Mouse (Mus musculus) midbrain, embryonic 15.5 days (tissue): Measurements from ENCODE around the gene Gtf3c2. TPM values are rescaled to one million over a fixed set of nuclear protein-coding genes. Genes with fewer than 3 reads are reported as not detected.

Experiments used
- ATAC-seq: fragments of 200-750 bp; cut with Nextera tagmentation; replicated peaks from 2 replicates; pipeline ENCODE4 v1.8.0; 2017; ENCODE audit warnings: moderate TSS enrichment
- H3K27ac ChIP-seq: fragments of 300-500 bp; sonication (generic); 2 replicates; pipeline ENCODE4 v1.5.1; 2015; ENCODE audit warnings: mild to moderate bottlenecking, inconsistent platforms
- H3K27me3 ChIP-seq: fragments of 300-500 bp; sonication (generic); replicated peaks from 2 replicates; pipeline ENCODE4 v1.6.1; 2015; ENCODE audit warnings: inconsistent platforms
- H3K36me3 ChIP-seq: fragments of 300-500 bp; sonication (generic); replicated peaks from 2 replicates; pipeline ENCODE4 v1.6.1; 2015; ENCODE audit warnings: inconsistent platforms
- H3K4me1 ChIP-seq: fragments of 300-500 bp; sonication (generic); 2 replicates; pipeline ENCODE4 v1.6.1; 2015; ENCODE audit warnings: inconsistent platforms
- H3K4me2 ChIP-seq: fragments of 300-500 bp; sonication (generic); 2 replicates; pipeline ENCODE4 v1.6.1; 2015; ENCODE audit warnings: inconsistent platforms, mild to moderate bottlenecking, moderate library complexity
- H3K4me3 ChIP-seq: fragments of 300-500 bp; sonication (generic); 2 replicates; pipeline ENCODE4 v1.5.1; 2015; ENCODE audit warnings: mild to moderate bottlenecking, inconsistent platforms
- H3K9ac ChIP-seq: fragments of 300-500 bp; sonication (generic); 2 replicates; pipeline ENCODE4 v1.6.1; 2015; ENCODE audit warnings: mild to moderate bottlenecking, inconsistent platforms
- H3K9me3 ChIP-seq: fragments of 300-500 bp; sonication (generic); 2 replicates; pipeline ENCODE4 v1.6.1; 2016; ENCODE audit warnings: inconsistent platforms
- WGBS: fragments of 180-500 bp; shearing (Covaris S2); methylation state at CpG from one replicate; pipeline ENCODE4 v1.1.7; 2015; ENCODE audit warnings: mixed read lengths; 5-methylcytosine and 5-hydroxymethylcytosine counted together
- polyA plus RNA-seq: library from polyadenylated mRNA; unstranded; fragments of >200 nt; fragmentation: Nextera tagmentation; extraction: Ambion mirVana; gene quantifications from 2 replicates; pipeline ENCODE4 v1.2.1, GENCODE M21; 2015

The Gtf3c2 gene
- polyA plus RNA-seq, 1 experiment from 2014 or later = 73.6 TPM

GRCm38 (mm10) chr5:31168630-31169029 lies 11.3 kb downstream of the Gtf3c2 start:
- WGBS = 97% methylated on average over 4 of the region's 4 CpGs

DNA sequence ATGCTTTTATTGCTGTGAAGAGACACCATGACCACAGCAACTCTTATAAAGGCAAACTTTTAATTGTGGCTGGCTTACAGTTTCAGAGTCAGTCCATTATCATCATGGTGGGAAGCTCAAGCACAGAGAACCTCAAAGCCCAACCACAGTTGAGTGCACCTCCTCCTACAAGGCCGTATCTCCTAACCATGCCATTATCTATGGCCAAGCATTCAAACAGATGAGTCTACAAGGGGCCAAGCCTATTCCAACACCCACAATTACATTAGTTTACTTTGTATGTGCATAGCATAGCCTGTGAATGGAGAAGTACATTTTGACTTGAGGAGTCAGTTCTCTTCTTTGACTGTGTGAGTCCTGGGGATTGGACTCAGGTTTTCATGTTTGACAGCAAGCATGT lies 15.1 kb downstream of the Gtf3c2 start:
- no peak overlapping the region for H3K4me2 ChIP-seq
- H3K9me3 ChIP-seq = no peaks in the 10 kb centered on the region
- H3K27me3 ChIP-seq = no peaks in the 10 kb centered on the region
- H3K36me3 ChIP-seq = peaks cover 75% of the 10 kb centered on the region
- no peaks in the 10 kb centered on the region for H3K4me1 ChIP-seq
- no peak overlapping the region for H3K9ac ChIP-seq
- WGBS = 90% methylated on average over 1 of the region's 1 CpGs
- H3K4me3 ChIP-seq = no peak overlapping the region
- no peak overlapping the region for H3K27ac ChIP-seq
- ATAC-seq = no peak

More at GRCm38 (mm10) chr5:31168630-31169029, 11.3 kb downstream of the Gtf3c2 start:
- H3K9me3 ChIP-seq = no peaks in the 10 kb centered on the region
- no peak overlapping the region for H3K4me3 ChIP-seq
- no peaks in the 10 kb centered on the region for H3K27me3 ChIP-seq
- peaks cover 78% of the 10 kb centered on the region for H3K36me3 ChIP-seq
- no peak for ATAC-seq
- H3K27ac ChIP-seq = no peak overlapping the region
- no peak overlapping the region for H3K4me2 ChIP-seq
- H3K9ac ChIP-seq = no peak overlapping the region
- no peaks in the 10 kb centered on the region for H3K4me1 ChIP-seq

DNA sequence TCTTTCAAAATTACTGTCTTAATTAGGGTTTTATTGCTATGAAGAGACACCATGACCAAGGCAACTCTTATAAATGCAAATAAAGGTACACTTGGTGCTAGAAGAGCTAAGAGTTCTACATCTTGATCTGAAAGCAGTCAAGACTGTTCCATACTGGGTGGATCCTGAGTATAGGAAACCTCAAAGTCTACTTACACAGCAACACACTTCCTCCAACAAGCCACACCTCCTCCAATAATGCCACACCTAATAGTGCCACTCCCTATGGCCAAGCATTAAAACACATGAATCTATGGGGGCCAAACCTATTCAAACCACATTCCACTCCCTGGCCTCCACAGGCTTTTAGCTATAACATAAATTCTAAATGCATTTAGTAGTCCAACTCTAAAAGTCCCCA lies 17.5 kb downstream of the Gtf3c2 start:
- H3K4me2 ChIP-seq = no peak overlapping the region
- no peaks in the 10 kb centered on the region for H3K9me3 ChIP-seq
- H3K4me3 ChIP-seq = no peak overlapping the region
- no peak overlapping the region for H3K9ac ChIP-seq
- H3K36me3 ChIP-seq = peaks cover 76% of the 10 kb centered on the region
- no peak overlapping the region for H3K27ac ChIP-seq
- ATAC-seq = no peak
- no peaks in the 10 kb centered on the region for H3K4me1 ChIP-seq
- no peaks in the 10 kb centered on the region for H3K27me3 ChIP-seq

DNA sequence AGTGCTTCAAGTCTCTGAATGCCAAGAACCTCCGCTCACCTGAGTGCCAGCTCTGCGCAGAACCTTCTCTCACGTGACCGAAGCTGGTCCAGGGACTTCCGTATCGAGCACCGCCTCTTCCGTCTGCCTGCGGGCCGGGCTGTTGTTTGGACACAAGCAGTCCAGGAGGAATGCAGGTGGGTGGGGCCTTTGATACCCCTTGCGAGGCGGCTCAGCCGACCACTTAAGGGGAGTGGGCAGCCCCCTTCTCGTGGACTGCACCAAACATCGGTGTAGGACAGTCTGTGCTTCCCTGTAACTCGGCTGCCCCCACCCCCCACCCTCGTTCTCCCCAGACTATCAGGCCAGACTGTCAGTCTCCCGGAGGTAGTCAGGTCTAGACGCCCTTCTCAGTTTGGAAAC lies 25.8 kb downstream of the Gtf3c2 start, which contains the start of gene Mpv17:
TSS of gene Mpv17 (minus strand) at position 100 of the 402 bp plus-strand sequence.
- Histone ChIP-seq H3K9me3 (no peaks in the 10 kb centered on the region), H3K4me2 (peak within 1 kb of the TSS; percentile 55), H3K36me3 (peaks cover 22% of the 10 kb centered on the region), H3K4me1 (peaks cover 13% of the 10 kb centered on the region), H3K27ac (peak within 1 kb of the TSS; percentile 77), H3K4me3 (peak within 1 kb of the TSS; percentile 74), H3K9ac (peak within 1 kb of the TSS; percentile 68), H3K27me3 (no peaks in the 10 kb centered on the region)
- ATAC-seq = peak; percentile 97
- under 1% methylated on average over 19 of the region's 19 CpGs for WGBS

GRCm38 (mm10) chr5:31153516-31154151 lies 26.3 kb downstream of the Gtf3c2 start:
- 36% methylated on average over 6 of the region's 6 CpGs for WGBS
- Histone ChIP-seq H3K27ac (peak overlapping the region; percentile 77), H3K36me3 (peaks cover 17% of the 10 kb centered on the region), H3K4me3 (peak overlapping the region; percentile 74), H3K9ac (peak overlapping the region; percentile 68), H3K4me1 (peaks cover 13% of the 10 kb centered on the region), H3K4me2 (peak overlapping the region; percentile 55), H3K9me3 (no peaks in the 10 kb centered on the region), H3K27me3 (no peaks in the 10 kb centered on the region)
- ATAC-seq = peak; percentile 37

DNA sequence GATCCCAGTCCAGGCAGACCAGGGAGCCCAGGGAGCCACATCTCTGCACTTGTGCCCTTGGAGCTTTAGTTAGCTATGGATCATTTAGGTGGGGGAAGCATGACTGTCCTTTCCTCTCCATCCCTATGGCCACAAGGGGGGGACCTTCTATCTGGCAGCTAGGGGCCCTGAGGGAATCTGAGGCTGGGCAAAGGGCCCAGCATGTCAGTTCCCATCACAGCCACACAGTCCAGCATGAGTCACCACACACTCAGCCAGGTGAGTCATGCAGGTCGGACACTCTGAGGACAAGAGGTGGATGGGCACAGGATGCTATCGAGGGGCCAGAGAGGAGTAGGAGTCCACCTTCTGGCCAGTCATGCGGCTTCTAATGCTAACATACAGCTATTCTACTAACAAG lies 28.2 kb downstream of the Gtf3c2 start:
- no peaks in the 10 kb centered on the region for H3K27me3 ChIP-seq
- peaks cover 13% of the 10 kb centered on the region for H3K4me1 ChIP-seq
- H3K4me3 ChIP-seq = no peak overlapping the region
- no peak overlapping the region for H3K4me2 ChIP-seq
- H3K9me3 ChIP-seq = no peaks in the 10 kb centered on the region
- H3K9ac ChIP-seq = no peak overlapping the region
- WGBS = 93% methylated on average over 3 of the region's 3 CpGs
- H3K36me3 ChIP-seq = no peaks in the 10 kb centered on the region
- no peak overlapping the region for H3K27ac ChIP-seq
- no peak for ATAC-seq

DNA sequence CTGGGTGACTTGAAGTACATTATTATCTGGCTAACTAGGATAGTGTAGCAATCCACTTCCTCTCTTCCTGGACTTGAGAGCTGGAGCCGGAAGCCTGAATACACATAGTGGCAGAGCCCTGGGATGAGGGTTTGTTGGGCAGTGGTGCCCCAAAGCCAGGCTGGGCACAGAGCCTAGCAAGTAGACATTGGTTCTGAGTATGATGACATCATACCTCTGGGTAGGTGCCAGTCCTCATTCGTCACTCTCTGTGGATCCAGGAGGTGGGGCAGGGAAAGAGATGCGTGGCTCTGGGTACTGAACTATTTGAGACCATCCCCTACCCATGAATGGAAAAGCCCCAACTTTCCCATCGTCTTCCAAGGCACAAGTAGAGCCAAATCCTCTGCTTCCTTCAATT lies 30.2 kb downstream of the Gtf3c2 start:
- Histone ChIP-seq H3K9ac (no peak overlapping the region), H3K27ac (no peak overlapping the region), H3K4me1 (peaks cover 10% of the 10 kb centered on the region), H3K4me2 (no peak overlapping the region), H3K27me3 (no peaks in the 10 kb centered on the region), H3K9me3 (no peaks in the 10 kb centered on the region), H3K36me3 (no peaks in the 10 kb centered on the region), H3K4me3 (no peak overlapping the region)
- ATAC-seq = no peak
- 87% methylated on average over 4 of the region's 4 CpGs for WGBS

GRCm38 (mm10) chr5:31138968-31139425 lies 40.9 kb downstream of the Gtf3c2 start:
- H3K4me3 ChIP-seq = no peak overlapping the region
- WGBS = 16% methylated on average over 9 of the region's 9 CpGs
- H3K9ac ChIP-seq = no peak overlapping the region
- peaks cover 59% of the 10 kb centered on the region for H3K27me3 ChIP-seq
- H3K9me3 ChIP-seq = no peaks in the 10 kb centered on the region
- H3K36me3 ChIP-seq = peaks cover 2% of the 10 kb centered on the region; the same call in 1 of the 2 replicates
- peaks cover 21% of the 10 kb centered on the region for H3K4me1 ChIP-seq
- no peak overlapping the region for H3K27ac ChIP-seq
- no peak for ATAC-seq
- peak overlapping the region; percentile 60; the same call in 1 of the 2 replicates for H3K4me2 ChIP-seq

DNA sequence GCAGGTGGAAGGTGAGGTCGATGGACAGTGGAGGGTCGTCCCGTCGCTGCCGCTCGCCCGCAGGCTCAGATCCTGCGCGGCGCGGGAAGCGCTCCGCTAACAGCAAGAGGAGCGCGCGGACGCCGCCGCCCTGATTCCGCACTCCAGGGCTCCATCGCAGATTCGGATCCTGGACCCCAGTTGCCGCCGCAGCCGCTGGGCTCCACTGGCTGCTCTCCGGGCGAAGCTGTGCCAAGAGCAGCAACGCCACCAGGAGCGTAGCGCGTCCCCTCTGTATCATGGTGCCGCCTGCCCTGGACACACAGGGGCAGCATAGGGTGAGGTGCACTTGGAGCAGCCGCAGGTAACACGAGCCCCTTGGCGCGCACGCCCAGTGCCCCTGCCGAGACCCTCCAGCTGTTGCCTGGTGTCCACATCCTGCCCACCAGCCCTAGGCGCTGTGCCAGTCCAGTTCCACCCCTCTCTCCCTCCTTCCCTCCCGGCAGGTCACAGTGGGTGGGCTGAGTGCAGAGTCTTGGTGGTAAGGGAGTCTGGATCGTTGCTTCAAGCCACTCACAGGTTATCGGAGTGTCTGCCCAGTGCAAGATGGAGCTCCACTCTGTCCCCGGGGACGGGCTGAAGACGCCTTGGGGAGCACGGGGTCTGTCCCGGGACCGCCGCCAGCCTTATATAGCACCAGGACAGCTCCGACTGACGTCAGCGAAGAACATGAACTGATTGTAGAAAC lies 41.5 kb downstream of the Gtf3c2 start, which contains the start of gene Ucn:
TSS of gene Ucn (minus strand) at position 589 of the 727 bp plus-strand sequence.
- peaks cover 21% of the 10 kb centered on the region for H3K4me1 ChIP-seq
- H3K4me3 ChIP-seq = peak within 1 kb of the TSS; percentile 34
- ATAC-seq = no peak
- no peak within 1 kb of the TSS for H3K27ac ChIP-seq
- no peaks in the 10 kb centered on the region for H3K9me3 ChIP-seq
- peaks cover 61% of the 10 kb centered on the region for H3K27me3 ChIP-seq
- WGBS = 1% methylated on average over 52 of the region's 52 CpGs
- H3K4me2 ChIP-seq = peak within 1 kb of the TSS; percentile 60
- no peaks in the 10 kb centered on the region; the same call in 1 of the 2 replicates for H3K36me3 ChIP-seq
- H3K9ac ChIP-seq = peak within 1 kb of the TSS; percentile 32

DNA sequence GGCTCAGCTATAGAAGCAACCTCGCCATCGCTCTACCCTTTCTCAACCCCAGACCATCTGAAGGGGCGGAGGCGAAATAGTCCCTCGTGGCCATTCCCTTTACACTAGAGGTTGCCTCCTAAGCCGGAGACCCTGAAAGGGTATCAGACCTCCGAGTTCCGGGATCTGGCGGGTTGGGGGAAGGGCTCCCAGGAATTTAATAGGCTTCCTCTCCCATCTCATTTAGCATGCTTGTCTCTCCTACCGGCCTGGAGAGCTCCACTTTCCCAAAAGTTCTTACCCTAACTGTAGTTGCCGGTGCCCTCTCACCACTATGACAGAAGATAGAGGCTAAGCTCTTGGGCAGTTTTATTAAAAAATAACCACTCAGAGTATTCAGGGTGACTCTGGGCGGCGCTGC lies 42.3 kb downstream of the Gtf3c2 start:
- 1% methylated on average over 13 of the region's 13 CpGs for WGBS
- Histone ChIP-seq H3K4me3 (peak overlapping the region; percentile 34), H3K27ac (no peak overlapping the region), H3K9me3 (no peaks in the 10 kb centered on the region), H3K4me2 (peak overlapping the region; percentile 60), H3K27me3 (peaks cover 61% of the 10 kb centered on the region), H3K9ac (peak overlapping the region; percentile 32; the same call in 1 of the 2 replicates), H3K36me3 (no peaks in the 10 kb centered on the region; the same call in 1 of the 2 replicates), H3K4me1 (peaks cover 21% of the 10 kb centered on the region)
- ATAC-seq = no peak

DNA sequence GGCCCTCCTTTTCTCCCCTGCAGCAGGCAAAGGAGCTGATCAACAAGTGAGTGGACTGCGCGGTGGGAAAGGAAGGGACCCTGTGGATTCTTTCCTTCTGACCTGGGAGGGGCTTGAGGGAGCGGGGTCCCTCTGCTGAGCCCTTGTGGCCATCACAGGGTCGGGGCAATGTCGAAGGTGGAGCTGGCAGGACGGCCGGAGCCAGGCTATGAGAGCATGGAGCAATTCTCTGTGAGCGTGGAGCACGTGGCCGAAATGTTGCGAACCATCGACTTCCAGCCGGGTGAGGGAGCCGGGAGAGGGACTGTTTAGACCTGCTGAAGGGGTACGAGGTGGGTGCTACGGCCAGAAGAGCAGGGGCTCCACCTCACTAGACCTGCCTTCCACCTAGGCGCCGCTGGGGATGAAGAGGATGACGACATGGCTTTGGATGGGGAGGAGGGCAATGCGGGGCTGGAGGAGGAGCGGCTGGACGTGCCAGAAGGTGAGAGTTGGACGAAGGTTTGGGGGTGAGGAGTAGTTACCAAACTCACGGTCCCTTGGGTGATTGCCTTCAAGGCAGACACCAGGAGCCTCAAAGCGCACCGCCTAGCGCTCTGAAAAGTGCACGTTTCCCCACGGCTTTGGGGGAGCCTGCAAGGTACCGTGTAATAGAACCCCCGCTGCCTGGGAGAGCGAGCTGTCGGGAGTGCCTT lies 43.1 kb downstream of the Gtf3c2 start:
- Histone ChIP-seq H3K4me3 (peak overlapping the region; percentile 34), H3K9me3 (no peaks in the 10 kb centered on the region), H3K4me1 (peaks cover 21% of the 10 kb centered on the region), H3K27ac (no peak overlapping the region), H3K4me2 (peak overlapping the region; percentile 60), H3K36me3 (no peaks in the 10 kb centered on the region; the same call in 1 of the 2 replicates), H3K9ac (no peak overlapping the region), H3K27me3 (peaks cover 61% of the 10 kb centered on the region)
- WGBS = under 1% methylated on average over 33 of the region's 33 CpGs
- no peak for ATAC-seq

DNA sequence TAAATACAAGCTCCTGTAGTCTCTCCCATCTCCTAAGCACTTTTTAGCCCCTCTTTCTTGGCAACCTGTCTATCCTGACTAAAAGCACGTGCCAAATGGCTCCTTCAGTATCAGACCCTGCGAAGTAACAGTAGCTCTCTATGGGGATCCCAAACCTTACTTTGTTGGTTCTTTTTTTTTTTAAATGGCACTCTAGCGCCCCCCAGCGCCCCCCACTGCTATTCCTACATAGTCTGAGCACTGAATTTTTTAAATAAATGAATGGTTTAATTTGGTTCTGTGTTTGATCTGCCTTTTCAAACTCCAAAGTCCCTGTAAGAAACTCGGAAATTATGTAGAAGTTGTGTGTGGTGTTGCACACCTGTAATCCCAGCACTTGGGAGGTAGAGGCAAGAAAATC lies 53.9 kb downstream of the Gtf3c2 start:
- Histone ChIP-seq H3K4me3 (no peak overlapping the region), H3K36me3 (no peaks in the 10 kb centered on the region), H3K9me3 (no peaks in the 10 kb centered on the region), H3K4me1 (no peaks in the 10 kb centered on the region), H3K9ac (no peak overlapping the region), H3K4me2 (no peak overlapping the region), H3K27ac (no peak overlapping the region), H3K27me3 (no peaks in the 10 kb centered on the region; the same call in 1 of the 2 replicates)
- 39% methylated on average over 5 of the region's 5 CpGs for WGBS
- no peak for ATAC-seq
